Mouse (Mus musculus): ENCODE data around the gene R3hdml. TPM values are rescaled to one million over a fixed set of nuclear protein-coding genes. Genes with fewer than 3 reads are reported as not detected.

R3hdml gene
- 0.35 TPM in 1 of 2 replicates, not detected in the other for polyA plus RNA-seq (2012; rRNA removed)

- no peak for DNase-seq
- no peaks in the 10 kb centered on the region for H3K27me3 ChIP-seq (ENCODE audit: control insufficient read depth, insufficient read depth, low read length)
- no peaks in the 10 kb centered on the region for H3K36me3 ChIP-seq (ENCODE audit: control insufficient read depth, insufficient read depth, low read length)
- TF ChIP-seq POLR2A (IDR thresholded peaks at IDR 0.05; ENCODE audit: control insufficient read depth, extremely low read depth, insufficient read depth, low read length, poor library complexity) (no peak), CTCF (IDR thresholded peaks at IDR 0.05; ENCODE audit: borderline replicate concordance, control insufficient read depth, extremely low read depth, insufficient read depth, low read length, poor library complexity) (no peak)
- no peak within 1 kb of the TSS for H3K27ac ChIP-seq (ENCODE audit: control insufficient read depth, insufficient read depth, low read length)
- no peaks in the 10 kb centered on the region for H3K4me1 ChIP-seq (replicated peaks; ENCODE audit: control insufficient read depth, insufficient read depth, low read length)
- no peak within 1 kb of the TSS for H3K4me3 ChIP-seq (ENCODE audit: control insufficient read depth, insufficient read depth, low read length)
- 81% methylated on average over 5 of the region's 5 CpGs for WGBS
Observed at GRCm38 (mm10) chr2:163492018-163492417, at the start of gene R3hdml. TSS of gene R3hdml (plus strand) at chr2:163492318.

- no peak for DNase-seq
Observed at GRCm38 (mm10) chr2:163443543-163443942, 48.6 kb upstream of the R3hdml start.

DNA sequence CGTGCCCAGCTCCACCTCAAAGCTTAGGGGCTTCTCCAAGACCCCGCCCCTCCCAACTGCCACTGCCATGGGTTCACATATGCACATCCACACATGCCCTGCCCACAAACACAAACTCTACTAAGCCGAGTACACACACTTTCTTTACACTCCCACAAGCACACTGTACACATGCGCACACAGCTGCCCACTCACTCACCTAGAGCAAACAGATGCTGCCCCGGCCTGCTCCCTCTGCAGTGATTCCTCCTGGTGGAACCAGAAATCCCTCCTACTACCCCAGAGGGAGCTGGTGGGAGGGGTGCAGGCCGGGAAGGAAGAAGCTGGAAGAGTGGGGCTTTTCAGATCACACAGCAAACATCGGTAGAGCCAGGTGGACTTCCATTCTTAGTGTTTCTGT is 48.1 kb upstream of the R3hdml start:
- Histone ChIP-seq H3K4me3 (ENCODE audit: control insufficient read depth, insufficient read depth, low read length) (no peak overlapping the region), H3K27ac (ENCODE audit: control insufficient read depth, insufficient read depth, low read length) (no peak overlapping the region), H3K27me3 (ENCODE audit: control insufficient read depth, insufficient read depth, low read length) (no peaks in the 10 kb centered on the region; the same call in 1 of the 2 replicates), H3K36me3 (ENCODE audit: control insufficient read depth, insufficient read depth, low read length) (no peaks in the 10 kb centered on the region), H3K4me1 (replicated peaks; ENCODE audit: control insufficient read depth, insufficient read depth, low read length) (no peaks in the 10 kb centered on the region)
- no peak for TF ChIP-seq CTCF (IDR thresholded peaks at IDR 0.05; ENCODE audit: borderline replicate concordance, control insufficient read depth, extremely low read depth, insufficient read depth, low read length, poor library complexity)
- WGBS = 71% methylated on average over 7 of the region's 7 CpGs
- no peak for DNase-seq

More at GRCm38 (mm10) chr2:163443543-163443942, 48.6 kb upstream of the R3hdml start:
- H3K27ac ChIP-seq (ENCODE audit: control insufficient read depth, insufficient read depth, low read length) = no peak overlapping the region
- WGBS = 58% methylated on average over 6 of the region's 6 CpGs
- H3K4me1 ChIP-seq (replicated peaks; ENCODE audit: control insufficient read depth, insufficient read depth, low read length) = 0 out of 2 replicates have a peak, but pooled peaks cover under 1% of the 10 kb centered on the region
- H3K4me3 ChIP-seq (ENCODE audit: control insufficient read depth, insufficient read depth, low read length) = no peak overlapping the region
- TF ChIP-seq CTCF (IDR thresholded peaks at IDR 0.05; ENCODE audit: borderline replicate concordance, control insufficient read depth, extremely low read depth, insufficient read depth, low read length, poor library complexity) (no peak), POLR2A (IDR thresholded peaks at IDR 0.05; ENCODE audit: control insufficient read depth, extremely low read depth, insufficient read depth, low read length, poor library complexity) (no peak)
- H3K36me3 ChIP-seq (ENCODE audit: control insufficient read depth, insufficient read depth, low read length) = no peaks in the 10 kb centered on the region
- H3K27me3 ChIP-seq (ENCODE audit: control insufficient read depth, insufficient read depth, low read length) = peaks cover 2% of the 10 kb centered on the region; the same call in 1 of the 2 replicates

GRCm38 (mm10) chr2:163447375-163447774 is 44.7 kb upstream of the R3hdml start:
- Histone ChIP-seq H3K27me3 (ENCODE audit: control insufficient read depth, insufficient read depth, low read length) (no peaks in the 10 kb centered on the region), H3K36me3 (ENCODE audit: control insufficient read depth, insufficient read depth, low read length) (no peaks in the 10 kb centered on the region), H3K27ac (ENCODE audit: control insufficient read depth, insufficient read depth, low read length) (no peak overlapping the region), H3K4me1 (replicated peaks; ENCODE audit: control insufficient read depth, insufficient read depth, low read length) (no peaks in the 10 kb centered on the region), H3K4me3 (ENCODE audit: control insufficient read depth, insufficient read depth, low read length) (no peak overlapping the region)
- no peak for DNase-seq
- TF ChIP-seq CTCF (IDR thresholded peaks at IDR 0.05; ENCODE audit: borderline replicate concordance, control insufficient read depth, extremely low read depth, insufficient read depth, low read length, poor library complexity) (no peak), POLR2A (IDR thresholded peaks at IDR 0.05; ENCODE audit: control insufficient read depth, extremely low read depth, insufficient read depth, low read length, poor library complexity) (no peak)
- WGBS = 85% methylated on average over 12 of the region's 12 CpGs

GRCm38 (mm10) chr2:163449276-163449675 is 42.8 kb upstream of the R3hdml start:
- no peak overlapping the region for H3K27ac ChIP-seq (ENCODE audit: control insufficient read depth, insufficient read depth, low read length)
- no peaks in the 10 kb centered on the region for H3K36me3 ChIP-seq (ENCODE audit: control insufficient read depth, insufficient read depth, low read length)
- no peaks in the 10 kb centered on the region for H3K4me1 ChIP-seq (replicated peaks; ENCODE audit: control insufficient read depth, insufficient read depth, low read length)
- TF ChIP-seq POLR2A (IDR thresholded peaks at IDR 0.05; ENCODE audit: control insufficient read depth, extremely low read depth, insufficient read depth, low read length, poor library complexity) = no peak
- no peak for TF ChIP-seq CTCF (IDR thresholded peaks at IDR 0.05; ENCODE audit: borderline replicate concordance, control insufficient read depth, extremely low read depth, insufficient read depth, low read length, poor library complexity)
- WGBS = 68% methylated on average over 3 of the region's 3 CpGs
- H3K27me3 ChIP-seq (ENCODE audit: control insufficient read depth, insufficient read depth, low read length) = no peaks in the 10 kb centered on the region
- no peak for DNase-seq
- H3K4me3 ChIP-seq (ENCODE audit: control insufficient read depth, insufficient read depth, low read length) = no peak overlapping the region

DNA sequence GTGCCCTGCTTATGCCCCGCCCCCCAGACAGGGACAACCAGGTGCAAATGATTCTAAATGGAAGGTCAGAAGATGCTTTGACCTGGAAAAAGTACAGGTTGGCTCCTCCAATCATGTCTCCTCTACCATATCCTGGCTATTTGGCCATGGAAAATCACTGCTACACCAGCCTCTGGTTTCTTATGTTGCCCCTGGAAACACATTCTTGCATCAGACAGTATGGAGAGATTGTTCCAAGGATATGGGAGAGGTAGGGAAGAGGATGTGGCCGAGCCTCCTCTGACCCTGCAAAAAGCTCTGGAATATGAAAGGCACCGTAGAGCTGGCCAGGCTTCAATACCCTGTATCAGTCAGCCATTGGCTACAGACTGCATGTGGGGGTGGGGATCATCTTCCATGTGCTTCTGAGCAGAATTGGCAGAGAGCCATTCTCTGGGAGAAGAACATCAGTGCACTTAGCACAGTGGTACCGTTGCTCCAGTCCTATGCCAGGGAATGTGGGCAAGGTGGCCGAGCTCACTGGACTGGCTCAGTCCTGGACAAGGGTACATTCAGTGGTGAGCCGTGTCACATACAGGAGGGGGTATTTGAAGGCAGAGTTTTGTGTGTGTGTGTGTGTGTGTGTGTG is 41.3 kb upstream of the R3hdml start:
- H3K27ac ChIP-seq (ENCODE audit: control insufficient read depth, insufficient read depth, low read length) = no peak overlapping the region
- TF ChIP-seq POLR2A (IDR thresholded peaks at IDR 0.05; ENCODE audit: control insufficient read depth, extremely low read depth, insufficient read depth, low read length, poor library complexity) (no peak), CTCF (IDR thresholded peaks at IDR 0.05; ENCODE audit: borderline replicate concordance, control insufficient read depth, extremely low read depth, insufficient read depth, low read length, poor library complexity) (no peak)
- H3K36me3 ChIP-seq (ENCODE audit: control insufficient read depth, insufficient read depth, low read length) = no peaks in the 10 kb centered on the region
- no peak overlapping the region for H3K4me3 ChIP-seq (ENCODE audit: control insufficient read depth, insufficient read depth, low read length)
- no peaks in the 10 kb centered on the region for H3K4me1 ChIP-seq (replicated peaks; ENCODE audit: control insufficient read depth, insufficient read depth, low read length)
- H3K27me3 ChIP-seq (ENCODE audit: control insufficient read depth, insufficient read depth, low read length) = no peaks in the 10 kb centered on the region
- DNase-seq = no peak
- 71% methylated on average over 6 of the region's 6 CpGs for WGBS

DNA sequence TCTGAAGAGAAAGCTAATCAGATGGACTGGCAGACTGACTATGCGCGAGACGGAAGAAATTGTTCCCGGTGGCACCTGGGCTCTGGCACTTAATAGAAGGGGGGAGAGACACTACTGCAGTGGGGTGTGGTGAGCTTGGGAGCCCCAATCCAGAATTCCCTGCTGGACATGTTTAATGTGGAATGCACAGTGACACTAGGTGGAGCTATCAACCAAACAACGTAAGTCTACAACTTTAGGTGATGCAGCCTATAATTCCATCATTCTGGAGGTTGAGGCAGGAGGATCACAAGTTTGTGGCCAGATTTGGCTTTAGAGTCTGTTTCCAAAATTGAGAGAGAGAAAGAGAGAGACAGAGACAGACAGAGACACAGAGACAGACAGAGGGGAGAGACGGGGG is 39.4 kb upstream of the R3hdml start:
- no peak for TF ChIP-seq POLR2A (IDR thresholded peaks at IDR 0.05; ENCODE audit: control insufficient read depth, extremely low read depth, insufficient read depth, low read length, poor library complexity)
- no peak for TF ChIP-seq CTCF (IDR thresholded peaks at IDR 0.05; ENCODE audit: borderline replicate concordance, control insufficient read depth, extremely low read depth, insufficient read depth, low read length, poor library complexity)
- WGBS = 91% methylated on average over 6 of the region's 6 CpGs
- Histone ChIP-seq H3K4me3 (ENCODE audit: control insufficient read depth, insufficient read depth, low read length) (no peak overlapping the region), H3K27ac (ENCODE audit: control insufficient read depth, insufficient read depth, low read length) (no peak overlapping the region), H3K27me3 (ENCODE audit: control insufficient read depth, insufficient read depth, low read length) (no peaks in the 10 kb centered on the region), H3K4me1 (replicated peaks; ENCODE audit: control insufficient read depth, insufficient read depth, low read length) (no peaks in the 10 kb centered on the region), H3K36me3 (ENCODE audit: control insufficient read depth, insufficient read depth, low read length) (no peaks in the 10 kb centered on the region)
- DNase-seq = no peak

Data from thymus, adult 2 months (tissue).